Mouse (Mus musculus): ENCODE results near the gene Rin1. TPM values are rescaled to one million over a fixed set of nuclear protein-coding genes. Genes with fewer than 3 reads are reported as not detected.
"Not testable (repeated sequence)": the region's sequence is repeated elsewhere in the genome, so short reads cannot be mapped to it uniquely, and the experiment has no call there.

Gene Rin1
- total RNA-seq (2017) = 0.15 and 0.18 TPM in 2 replicates

- peak; percentile 27 for ATAC-seq (replicated peaks; ENCODE audit: low read depth, poor library complexity, severe bottlenecking)
Measured at GRCm38 (mm10) chr19:5050047-5050905, at the start of gene Rin1. Gene Rin1, plus strand, starts transcription at chr19:5050481.

- peak; percentile 87 for ATAC-seq (replicated peaks; ENCODE audit: low read depth, poor library complexity, severe bottlenecking)
Measured at GRCm38 (mm10) chr19:5001666-5002406, 48.4 kb upstream of the Rin1 start.

- ATAC-seq (replicated peaks; ENCODE audit: low read depth, poor library complexity, severe bottlenecking) = not testable (repeated sequence)
Measured at GRCm38 (mm10) chr19:5003644-5004043, 46.6 kb upstream of the Rin1 start.

- no peak for ATAC-seq (replicated peaks; ENCODE audit: low read depth, poor library complexity, severe bottlenecking)
Measured at GRCm38 (mm10) chr19:5004925-5005324, 45.4 kb upstream of the Rin1 start.

GRCm38 (mm10) chr19:5013138-5013537, 37.1 kb upstream of the Rin1 start:
- no peak for ATAC-seq (replicated peaks; ENCODE audit: low read depth, poor library complexity, severe bottlenecking)

- ATAC-seq (replicated peaks; ENCODE audit: low read depth, poor library complexity, severe bottlenecking) = peak; percentile 73
Measured at GRCm38 (mm10) chr19:5014961-5015398, 35.3 kb upstream of the Rin1 start.

- ATAC-seq (replicated peaks; ENCODE audit: low read depth, poor library complexity, severe bottlenecking) = no peak
Measured at GRCm38 (mm10) chr19:5016221-5016742, 34.0 kb upstream of the Rin1 start.

GRCm38 (mm10) chr19:5016782-5017181, 33.5 kb upstream of the Rin1 start:
- peak; percentile 79 for ATAC-seq (replicated peaks; ENCODE audit: low read depth, poor library complexity, severe bottlenecking)

GRCm38 (mm10) chr19:5017611-5018010, 32.7 kb upstream of the Rin1 start:
- no peak for ATAC-seq (replicated peaks; ENCODE audit: low read depth, poor library complexity, severe bottlenecking)

- ATAC-seq (replicated peaks; ENCODE audit: low read depth, poor library complexity, severe bottlenecking) = no peak
Measured at GRCm38 (mm10) chr19:5018191-5018590, 32.1 kb upstream of the Rin1 start.

GRCm38 (mm10) chr19:5021416-5021815, 28.9 kb upstream of the Rin1 start:
- ATAC-seq (replicated peaks; ENCODE audit: low read depth, poor library complexity, severe bottlenecking) = no peak

- peak; percentile 97 for ATAC-seq (replicated peaks; ENCODE audit: low read depth, poor library complexity, severe bottlenecking)
Measured at GRCm38 (mm10) chr19:5023621-5024479, 26.4 kb upstream of the Rin1 start, which contains the start of gene Slc29a2. Gene Slc29a2, plus strand, starts transcription at chr19:5023860.

- no peak for ATAC-seq (replicated peaks; ENCODE audit: low read depth, poor library complexity, severe bottlenecking)
Measured at GRCm38 (mm10) chr19:5026111-5026510, 24.2 kb upstream of the Rin1 start.

- ATAC-seq (replicated peaks; ENCODE audit: low read depth, poor library complexity, severe bottlenecking) = no peak
Measured at GRCm38 (mm10) chr19:5032686-5033085, 17.6 kb upstream of the Rin1 start.

- ATAC-seq (replicated peaks; ENCODE audit: low read depth, poor library complexity, severe bottlenecking) = no peak
Measured at GRCm38 (mm10) chr19:5036577-5036976, 13.7 kb upstream of the Rin1 start.

GRCm38 (mm10) chr19:5037678-5038571, 12.4 kb upstream of the Rin1 start:
- no peak for ATAC-seq (replicated peaks; ENCODE audit: low read depth, poor library complexity, severe bottlenecking)

- peak; percentile 84 for ATAC-seq (replicated peaks; ENCODE audit: low read depth, poor library complexity, severe bottlenecking)
Measured at GRCm38 (mm10) chr19:5038709-5039156, 11.5 kb upstream of the Rin1 start, which contains the start of the genes B4gat1 and AC124502.3. Gene B4gat1, plus strand, starts transcription at chr19:5038826. Gene AC124502.3, plus strand, starts transcription at chr19:5038891.

- ATAC-seq (replicated peaks; ENCODE audit: low read depth, poor library complexity, severe bottlenecking) = no peak
Measured at GRCm38 (mm10) chr19:5039301-5040114, 10.8 kb upstream of the Rin1 start.

Measured in common myeloid progenitor, adult 5-6 weeks (primary cell).